Mouse (Mus musculus) limb, embryonic 15.5 days (tissue): ENCODE results near the gene Ctdspl. TPM values are rescaled to one million over a fixed set of nuclear protein-coding genes. Genes with fewer than 3 reads are reported as not detected.

ENCODE experiments used
- ATAC-seq: fragments of 200-750 bp; cut with Nextera tagmentation; 2 replicates; pipeline ENCODE4 v1.8.0; 2017; ENCODE audit warnings: low read depth, moderate TSS enrichment; ENCODE audit not compliant: insufficient number of reproducible peaks, low FRiP score, low TSS enrichment
- H3K27ac ChIP-seq: fragments of 300-500 bp; sonication (generic); 2 replicates; pipeline ENCODE4 v1.5.1; 2015; ENCODE audit warnings: moderate library complexity, mild to moderate bottlenecking, inconsistent platforms
- H3K27me3 ChIP-seq: fragments of 300-500 bp; sonication (generic); 2 replicates; pipeline ENCODE4 v1.6.1; 2015; ENCODE audit warnings: inconsistent platforms
- H3K36me3 ChIP-seq: fragments of 300-500 bp; sonication (generic); 2 replicates; pipeline ENCODE4 v1.6.1; 2015; ENCODE audit warnings: inconsistent platforms
- H3K4me1 ChIP-seq: fragments of 300-500 bp; sonication (generic); 2 replicates; pipeline ENCODE4 v1.6.1; 2015; ENCODE audit warnings: inconsistent platforms
- H3K4me2 ChIP-seq: fragments of 300-500 bp; sonication (generic); 2 replicates; pipeline ENCODE4 v1.6.1; 2015; ENCODE audit warnings: mild to moderate bottlenecking, inconsistent platforms
- H3K4me3 ChIP-seq: fragments of 300-500 bp; sonication (generic); 2 replicates; pipeline ENCODE4 v1.5.1; 2015; ENCODE audit warnings: mild to moderate bottlenecking, inconsistent platforms
- H3K9ac ChIP-seq: fragments of 300-500 bp; sonication (generic); 2 replicates; pipeline ENCODE4 v1.6.1; 2015; ENCODE audit warnings: inconsistent platforms
- H3K9me3 ChIP-seq: fragments of 300-500 bp; sonication (generic); 2 replicates; pipeline ENCODE4 v1.6.1; 2016; ENCODE audit warnings: inconsistent platforms
- WGBS: fragments of 180-500 bp; shearing (Covaris S2); methylation state at CpG from one replicate; pipeline ENCODE4 v1.1.7; 2015; 5-methylcytosine and 5-hydroxymethylcytosine counted together
- polyA plus RNA-seq: library from polyadenylated mRNA; unstranded; fragments of >200 nt; fragmentation: Nextera tagmentation; extraction: Ambion mirVana; gene quantifications from 2 replicates; pipeline ENCODE4 v1.2.1, GENCODE M21; 2015

Gene Ctdspl
- polyA plus RNA-seq, 1 experiment from 2014 or later = 19.2 TPM

DNA sequence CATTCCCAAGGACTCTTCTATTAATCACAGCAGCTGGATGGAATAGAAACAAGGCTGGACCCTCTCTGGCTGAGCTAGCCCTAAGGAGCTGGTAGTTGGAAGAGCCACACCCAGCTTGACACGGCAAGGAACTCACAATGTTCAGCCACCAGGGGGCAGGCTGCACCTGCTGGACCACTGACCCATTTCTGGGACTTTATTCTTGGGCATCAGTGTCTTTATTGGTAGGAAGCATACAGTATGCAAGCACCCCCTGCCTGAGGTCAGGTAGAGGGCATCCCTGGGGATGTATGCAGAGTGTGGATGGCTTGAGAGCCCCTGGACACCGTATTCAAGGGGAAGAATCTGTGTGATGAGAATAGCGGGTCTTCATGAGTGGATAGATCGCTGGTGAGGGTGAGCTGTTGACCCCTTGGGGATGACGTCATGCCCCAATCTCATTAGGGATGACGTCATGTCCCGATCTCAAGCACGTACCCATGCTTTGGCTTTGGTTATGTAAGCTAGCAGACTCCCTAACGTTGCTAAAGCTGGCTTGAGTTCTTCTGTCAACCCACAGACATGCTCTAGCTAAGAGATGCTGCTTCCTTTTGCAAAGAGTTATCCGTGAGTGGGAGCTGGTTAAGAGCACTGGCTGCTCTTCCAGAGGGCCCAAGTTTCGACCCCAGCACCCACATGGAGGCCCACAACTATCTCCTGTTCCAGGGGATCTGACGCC, 5.3 kb upstream of the Ctdspl start:
- 46% methylated on average over 12 of the region's 12 CpGs for WGBS
- Histone ChIP-seq H3K4me1 (peaks cover 43% of the 10 kb centered on the region), H3K4me3 (no peak overlapping the region), H3K36me3 (no peaks in the 10 kb centered on the region), H3K27me3 (no peaks in the 10 kb centered on the region), H3K4me2 (no peak overlapping the region), H3K27ac (no peak overlapping the region), H3K9me3 (no peaks in the 10 kb centered on the region), H3K9ac (no peak overlapping the region)
- 0 out of 2 replicates have a peak, but pooled peaks have one; percentile 5 for ATAC-seq

DNA sequence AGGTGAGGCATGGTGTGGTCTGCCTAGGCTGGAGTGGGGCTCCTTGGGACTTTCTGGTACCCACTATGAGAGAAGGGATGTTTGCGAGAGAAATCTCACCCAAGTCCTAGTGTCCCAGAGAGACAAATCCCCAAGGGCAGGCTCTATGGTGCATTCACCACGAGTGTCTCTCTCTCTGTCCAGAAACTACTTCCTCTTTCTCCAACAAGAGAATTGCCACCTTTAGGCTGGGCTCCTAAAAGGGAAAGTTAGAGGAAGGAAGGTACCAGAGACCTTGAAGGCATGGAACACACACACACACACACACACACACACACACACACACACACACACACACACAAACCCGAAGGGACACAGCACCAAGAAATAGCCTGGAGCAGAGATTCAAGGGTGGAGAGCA, 4.3 kb upstream of the Ctdspl start:
- 70% methylated on average over 3 of the region's 3 CpGs for WGBS
- ATAC-seq = no peak
- Histone ChIP-seq H3K9me3 (no peaks in the 10 kb centered on the region), H3K9ac (no peak overlapping the region), H3K27me3 (no peaks in the 10 kb centered on the region), H3K4me2 (no peak overlapping the region), H3K4me3 (no peak overlapping the region), H3K36me3 (no peaks in the 10 kb centered on the region), H3K4me1 (peaks cover 45% of the 10 kb centered on the region), H3K27ac (no peak overlapping the region)

DNA sequence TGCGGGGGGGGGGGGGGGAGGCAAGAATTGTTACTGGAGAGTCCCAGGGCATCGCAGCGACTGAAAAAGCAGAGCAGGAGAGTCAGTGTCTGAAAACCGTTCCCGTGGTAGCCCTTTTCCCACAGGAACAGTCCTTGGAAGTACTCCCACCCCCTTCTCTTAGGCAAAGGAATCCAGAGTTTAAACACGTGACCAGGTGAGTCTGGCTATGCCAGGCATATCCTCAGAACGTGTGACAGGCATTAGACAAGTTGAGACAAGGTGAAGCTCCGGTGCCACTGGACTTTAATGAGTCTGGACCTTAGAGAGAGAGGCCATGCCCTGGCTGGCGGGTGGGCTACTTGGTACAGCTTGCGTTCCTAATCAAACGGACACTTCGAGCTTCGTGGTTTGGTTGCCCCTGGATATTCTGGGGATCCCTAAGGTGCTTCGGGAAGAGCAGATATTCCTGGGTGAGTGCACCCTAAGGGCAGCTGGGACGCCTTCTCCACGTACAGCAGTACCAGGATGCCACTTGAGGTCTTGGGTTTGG, 1.6 kb upstream of the Ctdspl start:
- Histone ChIP-seq H3K27ac (peak overlapping the region; percentile 81; the same call in 1 of the 2 replicates), H3K4me3 (peak overlapping the region; percentile 84), H3K36me3 (no peaks in the 10 kb centered on the region), H3K4me1 (peaks cover 55% of the 10 kb centered on the region), H3K4me2 (peak overlapping the region; percentile 97), H3K9ac (peak overlapping the region; percentile 52; the same call in 1 of the 2 replicates), H3K9me3 (no peaks in the 10 kb centered on the region), H3K27me3 (no peaks in the 10 kb centered on the region)
- no peak for ATAC-seq
- WGBS = 12% methylated on average over 15 of the region's 16 CpGs

- under 1% methylated on average over 53 of the region's 53 CpGs for WGBS
- Histone ChIP-seq H3K36me3 (no peaks in the 10 kb centered on the region), H3K9me3 (no peaks in the 10 kb centered on the region), H3K4me1 (peaks cover 52% of the 10 kb centered on the region), H3K4me3 (peak overlapping the region; percentile 84), H3K27me3 (no peaks in the 10 kb centered on the region), H3K27ac (peak overlapping the region; percentile 95), H3K9ac (peak overlapping the region; percentile 83), H3K4me2 (peak overlapping the region; percentile 97)
- peak; percentile 83 for ATAC-seq
Measured at GRCm38 (mm10) chr9:118925286-118926110, 755 bp upstream of the Ctdspl start.

DNA sequence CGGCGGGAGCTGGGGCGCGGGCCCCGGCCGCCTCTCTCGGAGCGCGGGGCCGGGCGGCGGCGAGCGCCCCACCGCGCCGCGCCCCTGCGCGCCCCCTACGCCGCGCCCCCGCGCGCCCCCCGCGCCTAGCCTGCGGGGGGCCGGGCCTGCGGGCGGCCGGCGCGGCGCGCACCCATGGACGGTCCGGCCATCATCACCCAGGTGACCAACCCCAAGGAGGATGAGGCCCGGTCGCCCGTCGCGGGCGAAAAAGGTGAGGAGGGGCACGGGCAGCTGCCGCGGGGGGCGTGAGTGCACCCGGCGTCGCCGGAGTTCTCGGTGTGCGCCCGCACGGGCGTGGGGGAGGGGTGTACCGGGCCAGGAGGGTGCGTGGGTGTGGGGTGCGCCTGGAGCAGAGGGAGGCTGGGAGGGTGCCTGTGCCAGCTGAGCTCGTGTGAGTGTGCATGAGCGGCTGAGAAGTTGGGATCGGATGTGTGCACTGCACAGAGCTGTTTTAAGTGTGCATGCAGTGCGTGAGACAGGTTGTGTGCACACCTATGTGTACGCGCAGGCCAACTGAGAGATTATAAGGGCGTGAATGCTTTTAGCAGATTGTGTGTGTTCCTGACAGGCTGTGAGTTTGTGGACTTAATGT, 552 bp downstream of the Ctdspl start:
- Histone ChIP-seq H3K4me2 (peak overlapping the region; percentile 97), H3K9ac (peak overlapping the region; percentile 83), H3K27me3 (no peaks in the 10 kb centered on the region), H3K27ac (peak overlapping the region; percentile 95), H3K4me3 (peak overlapping the region; percentile 84), H3K9me3 (no peaks in the 10 kb centered on the region), H3K4me1 (peaks cover 46% of the 10 kb centered on the region), H3K36me3 (no peaks in the 10 kb centered on the region)
- 2% methylated on average over 67 of the region's 68 CpGs for WGBS
- ATAC-seq = no peak

- no peaks in the 10 kb centered on the region for H3K27me3 ChIP-seq
- no peaks in the 10 kb centered on the region for H3K36me3 ChIP-seq
- peaks cover 45% of the 10 kb centered on the region for H3K4me1 ChIP-seq
- 26% methylated on average over 8 of the region's 8 CpGs for WGBS
- H3K4me3 ChIP-seq = peak overlapping the region; percentile 84
- H3K4me2 ChIP-seq = peak overlapping the region; percentile 97
- peak overlapping the region; percentile 83; the same call in 1 of the 2 replicates for H3K9ac ChIP-seq
- H3K27ac ChIP-seq = peak overlapping the region; percentile 95
- no peaks in the 10 kb centered on the region for H3K9me3 ChIP-seq
- ATAC-seq = no peak
Measured at GRCm38 (mm10) chr9:118927501-118927900, 1.2 kb downstream of the Ctdspl start.

GRCm38 (mm10) chr9:118928007-118928406, 1.8 kb downstream of the Ctdspl start:
- ATAC-seq = no peak
- H3K4me1 ChIP-seq = peaks cover 45% of the 10 kb centered on the region
- peak overlapping the region; percentile 95; the same call in 1 of the 2 replicates for H3K27ac ChIP-seq
- peak overlapping the region; percentile 84 for H3K4me3 ChIP-seq
- H3K4me2 ChIP-seq = peak overlapping the region; percentile 97
- H3K9ac ChIP-seq = peak overlapping the region; percentile 5; the same call in 1 of the 2 replicates
- no peaks in the 10 kb centered on the region for H3K27me3 ChIP-seq
- WGBS = 52% methylated on average over 2 of the region's 2 CpGs
- no peaks in the 10 kb centered on the region for H3K9me3 ChIP-seq
- H3K36me3 ChIP-seq = no peaks in the 10 kb centered on the region

GRCm38 (mm10) chr9:118928656-118929055, 2.4 kb downstream of the Ctdspl start:
- ATAC-seq = no peak
- H3K4me3 ChIP-seq = peak overlapping the region; percentile 84

GRCm38 (mm10) chr9:118930611-118931010, 4.4 kb downstream of the Ctdspl start:
- no peaks in the 10 kb centered on the region for H3K27me3 ChIP-seq
- no peak overlapping the region for H3K4me3 ChIP-seq
- no peak overlapping the region for H3K9ac ChIP-seq
- 70% methylated on average over 9 of the region's 9 CpGs for WGBS
- no peaks in the 10 kb centered on the region for H3K9me3 ChIP-seq
- H3K4me2 ChIP-seq = no peak overlapping the region
- no peak for ATAC-seq
- H3K36me3 ChIP-seq = no peaks in the 10 kb centered on the region
- peaks cover 36% of the 10 kb centered on the region for H3K4me1 ChIP-seq
- no peak overlapping the region for H3K27ac ChIP-seq

More at GRCm38 (mm10) chr9:118928656-118929055, 2.4 kb downstream of the Ctdspl start:
- no peak overlapping the region for H3K9ac ChIP-seq
- H3K4me2 ChIP-seq = peak overlapping the region; percentile 97; the same call in 1 of the 2 replicates
- H3K9me3 ChIP-seq = no peaks in the 10 kb centered on the region
- peaks cover 45% of the 10 kb centered on the region for H3K4me1 ChIP-seq
- no peak overlapping the region for H3K27ac ChIP-seq
- H3K36me3 ChIP-seq = no peaks in the 10 kb centered on the region
- WGBS = 34% methylated on average over 7 of the region's 7 CpGs
- H3K27me3 ChIP-seq = no peaks in the 10 kb centered on the region

GRCm38 (mm10) chr9:118933800-118934199, 7.5 kb downstream of the Ctdspl start:
- no peak for ATAC-seq
- H3K27me3 ChIP-seq = no peaks in the 10 kb centered on the region
- 92% methylated on average over 9 of the region's 9 CpGs for WGBS
- H3K27ac ChIP-seq = no peak overlapping the region
- H3K4me1 ChIP-seq = peaks cover 27% of the 10 kb centered on the region
- H3K4me2 ChIP-seq = no peak overlapping the region
- no peak overlapping the region for H3K9ac ChIP-seq
- no peak overlapping the region for H3K4me3 ChIP-seq
- H3K36me3 ChIP-seq = no peaks in the 10 kb centered on the region
- no peaks in the 10 kb centered on the region for H3K9me3 ChIP-seq

GRCm38 (mm10) chr9:118934319-118934718, 8.1 kb downstream of the Ctdspl start:
- Histone ChIP-seq H3K9ac (no peak overlapping the region), H3K36me3 (no peaks in the 10 kb centered on the region), H3K27ac (no peak overlapping the region), H3K4me3 (no peak overlapping the region), H3K4me2 (no peak overlapping the region), H3K4me1 (peaks cover 29% of the 10 kb centered on the region), H3K27me3 (no peaks in the 10 kb centered on the region), H3K9me3 (no peaks in the 10 kb centered on the region)
- 74% methylated on average over 12 of the region's 12 CpGs for WGBS
- no peak for ATAC-seq
